Mouse (Mus musculus): ENCODE results near the gene S100a6. TPM values are rescaled to one million over a fixed set of nuclear protein-coding genes. Genes with fewer than 3 reads are reported as not detected.

S100a6 gene
- polyA plus RNA-seq, 1 experiment: 3,458 TPM

DNA sequence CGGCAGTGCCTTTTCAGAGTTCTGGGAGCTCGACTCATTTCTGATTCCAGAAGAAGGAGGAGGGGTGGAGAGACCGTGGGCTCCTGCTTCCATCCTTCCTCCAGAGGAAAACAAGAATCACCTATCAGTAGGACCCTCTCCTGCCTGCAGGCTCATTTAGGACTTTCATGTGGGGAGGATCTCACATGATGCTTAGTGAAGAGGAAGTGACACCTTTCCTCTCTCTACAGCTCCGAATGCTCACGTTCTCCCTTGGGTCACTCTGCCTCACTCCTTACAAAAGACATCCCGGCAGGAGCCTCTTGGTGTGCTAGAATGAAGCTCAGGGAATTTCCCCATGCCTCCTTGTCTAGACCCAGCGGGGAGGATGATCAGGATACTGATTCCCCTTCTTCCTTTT, 8.9 kb downstream of the S100a6 start:
- peaks cover 7% of the 10 kb centered on the region; the same call in 1 of the 2 replicates for H3K4me1 ChIP-seq (ENCODE audit: control insufficient read depth, insufficient read depth, low read length)
- no peak overlapping the region for H3K27ac ChIP-seq (ENCODE audit: insufficient read depth, low read length)
- no peak overlapping the region for H3K4me3 ChIP-seq (ENCODE audit: insufficient read depth, low read length)
- no peak for TF ChIP-seq CTCF (IDR thresholded peaks at IDR 0.05; ENCODE audit: borderline replicate concordance, insufficient read depth, low read length)
- TF ChIP-seq POLR2A (IDR thresholded peaks at IDR 0.05; ENCODE audit: low read depth, low read length): no peak

DNA sequence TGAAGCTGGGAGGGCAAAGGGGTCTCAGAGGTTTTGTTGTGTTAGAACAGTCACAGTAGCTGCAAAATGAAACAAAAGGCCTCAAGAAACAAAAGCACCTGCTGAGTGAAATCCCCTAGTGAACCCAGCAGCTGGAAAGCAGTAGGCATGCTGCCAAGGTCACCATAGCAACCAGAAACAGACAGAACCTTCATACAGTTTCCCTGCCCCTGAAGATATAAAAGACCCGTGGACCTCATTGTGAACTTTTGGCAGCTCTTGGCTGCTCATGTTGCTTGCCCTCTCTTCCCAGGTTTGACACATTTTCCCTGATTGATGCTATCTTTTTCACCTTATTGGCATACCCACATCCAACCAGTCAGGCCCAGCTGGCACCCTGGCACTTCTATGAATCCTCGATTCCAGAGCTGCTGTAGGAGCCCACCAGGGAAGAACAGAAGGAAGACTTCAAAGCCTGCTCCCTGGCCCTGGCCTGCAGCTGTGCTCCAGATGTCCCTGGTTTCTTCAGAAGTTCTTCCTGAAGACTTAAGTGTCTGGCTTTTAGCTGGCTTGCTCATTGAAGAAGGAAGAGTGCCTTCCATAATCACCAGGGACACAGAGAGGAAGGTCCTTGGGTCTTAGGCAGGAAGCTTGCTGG, 10.9 kb downstream of the S100a6 start:
- Histone ChIP-seq H3K4me1 (ENCODE audit: control insufficient read depth, insufficient read depth, low read length) (peaks cover 7% of the 10 kb centered on the region; the same call in 1 of the 2 replicates), H3K4me3 (ENCODE audit: insufficient read depth, low read length) (no peak overlapping the region), H3K27ac (ENCODE audit: insufficient read depth, low read length) (no peak overlapping the region)
- TF ChIP-seq POLR2A (IDR thresholded peaks at IDR 0.05; ENCODE audit: low read depth, low read length): no peak
- no peak for TF ChIP-seq CTCF (IDR thresholded peaks at IDR 0.05; ENCODE audit: borderline replicate concordance, insufficient read depth, low read length)

DNA sequence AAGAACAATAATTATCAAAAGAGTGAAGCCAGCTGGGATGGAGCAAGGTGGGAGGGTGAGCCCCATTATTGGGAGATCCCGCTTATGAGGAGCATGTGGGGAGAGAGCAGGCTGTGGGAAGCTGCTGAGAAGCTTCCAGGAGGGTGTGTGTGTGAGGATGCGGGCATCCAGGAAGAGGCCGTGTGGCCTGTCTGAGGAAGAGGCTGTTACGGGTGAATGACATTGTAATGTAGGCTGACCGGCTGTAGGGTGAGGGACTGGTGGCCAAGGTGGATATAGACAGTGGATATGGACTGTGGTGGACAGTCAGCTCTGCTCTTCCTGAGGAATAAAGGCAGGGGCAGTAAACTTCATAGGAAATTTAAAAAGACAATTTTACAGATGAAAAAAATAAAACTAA, 12.8 kb downstream of the S100a6 start:
- Histone ChIP-seq H3K4me1 (ENCODE audit: control insufficient read depth, insufficient read depth, low read length) (peaks cover 7% of the 10 kb centered on the region; the same call in 1 of the 2 replicates), H3K4me3 (ENCODE audit: insufficient read depth, low read length) (no peak overlapping the region), H3K27ac (ENCODE audit: insufficient read depth, low read length) (no peak overlapping the region)
- TF ChIP-seq CTCF (IDR thresholded peaks at IDR 0.05; ENCODE audit: borderline replicate concordance, insufficient read depth, low read length) (no peak), POLR2A (IDR thresholded peaks at IDR 0.05; ENCODE audit: low read depth, low read length) (no peak)

DNA sequence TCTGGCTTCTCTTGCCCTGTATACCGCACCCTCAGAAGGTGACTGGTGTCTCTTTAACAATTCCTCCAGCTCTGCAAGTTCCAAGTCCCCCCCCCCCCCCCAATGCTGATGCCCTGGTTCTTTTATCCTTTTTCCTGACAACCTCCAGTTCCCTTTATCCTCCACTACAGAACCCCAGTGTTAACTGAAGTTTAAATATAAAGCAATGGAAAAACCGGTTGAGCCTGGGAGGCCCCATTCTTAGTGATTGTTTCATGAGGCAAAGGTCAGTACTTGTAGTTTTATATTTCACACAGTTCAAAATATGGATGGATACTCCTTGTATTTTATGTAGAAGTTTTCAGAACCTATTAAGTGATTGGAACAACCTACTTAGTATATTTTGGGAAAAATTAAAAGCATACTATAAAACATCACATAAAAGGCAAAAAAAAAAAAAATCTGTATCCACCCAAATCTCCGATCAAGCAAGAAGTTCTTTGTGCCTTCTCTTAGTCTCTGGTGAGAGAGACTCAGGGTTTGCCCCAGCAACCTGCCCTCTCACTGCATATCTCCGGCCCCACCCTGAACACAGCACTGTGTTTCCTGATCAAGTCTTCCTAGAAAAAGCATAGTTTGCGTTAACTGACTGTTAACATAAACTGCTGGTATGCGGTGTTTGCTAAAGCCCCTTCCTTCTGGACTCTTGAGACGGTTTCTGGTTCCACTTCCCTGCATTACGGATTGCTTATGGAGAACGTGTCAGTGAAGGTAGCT, 13.8 kb downstream of the S100a6 start:
- Histone ChIP-seq H3K27ac (ENCODE audit: insufficient read depth, low read length) (no peak overlapping the region), H3K4me3 (ENCODE audit: insufficient read depth, low read length) (no peak overlapping the region), H3K4me1 (ENCODE audit: control insufficient read depth, insufficient read depth, low read length) (peaks cover 3% of the 10 kb centered on the region; the same call in 1 of the 2 replicates)
- no peak for TF ChIP-seq CTCF (IDR thresholded peaks at IDR 0.05; ENCODE audit: borderline replicate concordance, insufficient read depth, low read length)
- no peak for TF ChIP-seq POLR2A (IDR thresholded peaks at IDR 0.05; ENCODE audit: low read depth, low read length)

DNA sequence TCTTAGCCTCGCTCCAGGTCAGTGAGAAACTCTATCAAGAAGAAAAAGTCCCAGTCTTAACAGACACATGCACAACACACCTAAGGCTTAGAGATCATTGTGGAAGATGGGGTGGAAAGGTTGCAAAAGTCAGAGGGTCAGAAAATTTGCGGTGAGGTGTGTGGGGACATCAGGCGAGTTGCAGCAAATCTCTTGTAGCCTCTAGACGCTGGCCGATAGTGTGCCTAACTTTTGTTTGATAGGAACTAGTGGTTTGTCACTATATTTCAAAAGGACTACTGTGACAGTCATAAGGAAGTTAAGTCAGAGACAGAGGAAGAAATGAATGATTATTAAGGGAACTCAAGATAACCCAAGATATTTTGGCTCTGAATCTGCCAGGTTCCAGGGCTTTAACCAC, 14.7 kb downstream of the S100a6 start:
- TF ChIP-seq POLR2A (IDR thresholded peaks at IDR 0.05; ENCODE audit: low read depth, low read length) (no peak), CTCF (IDR thresholded peaks at IDR 0.05; ENCODE audit: borderline replicate concordance, insufficient read depth, low read length) (no peak)
- no peak overlapping the region for H3K4me3 ChIP-seq (ENCODE audit: insufficient read depth, low read length)
- H3K27ac ChIP-seq (ENCODE audit: insufficient read depth, low read length): no peak overlapping the region
- 0 out of 2 replicates have a peak, but pooled peaks cover 1% of the 10 kb centered on the region for H3K4me1 ChIP-seq (ENCODE audit: control insufficient read depth, insufficient read depth, low read length)

DNA sequence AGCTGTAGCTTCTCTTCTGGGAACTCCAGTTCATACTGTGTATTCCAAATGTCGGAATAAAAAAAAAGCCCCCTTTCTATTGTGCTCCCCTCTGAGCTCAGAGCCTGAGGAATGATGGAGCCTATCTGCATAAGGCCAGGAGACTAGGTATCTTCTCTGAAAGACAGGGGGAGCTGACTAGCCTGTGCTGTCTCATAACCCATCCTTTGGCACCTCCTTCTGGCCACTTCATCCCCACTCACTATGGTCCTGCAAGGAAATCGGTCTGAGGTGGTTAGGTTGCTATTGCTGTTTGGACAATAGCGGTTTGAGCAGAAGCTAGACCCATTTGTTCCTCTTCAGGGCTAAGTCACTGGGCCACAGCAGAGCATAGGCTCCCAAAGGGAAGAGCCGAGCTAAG, 15.1 kb downstream of the S100a6 start:
- H3K27ac ChIP-seq (ENCODE audit: insufficient read depth, low read length): no peak overlapping the region
- H3K4me1 ChIP-seq (ENCODE audit: control insufficient read depth, insufficient read depth, low read length): 0 out of 2 replicates have a peak, but pooled peaks cover 1% of the 10 kb centered on the region
- H3K4me3 ChIP-seq (ENCODE audit: insufficient read depth, low read length): no peak overlapping the region
- peak; percentile 83 for TF ChIP-seq CTCF (IDR thresholded peaks at IDR 0.05; ENCODE audit: borderline replicate concordance, insufficient read depth, low read length)
- TF ChIP-seq POLR2A (IDR thresholded peaks at IDR 0.05; ENCODE audit: low read depth, low read length): no peak

DNA sequence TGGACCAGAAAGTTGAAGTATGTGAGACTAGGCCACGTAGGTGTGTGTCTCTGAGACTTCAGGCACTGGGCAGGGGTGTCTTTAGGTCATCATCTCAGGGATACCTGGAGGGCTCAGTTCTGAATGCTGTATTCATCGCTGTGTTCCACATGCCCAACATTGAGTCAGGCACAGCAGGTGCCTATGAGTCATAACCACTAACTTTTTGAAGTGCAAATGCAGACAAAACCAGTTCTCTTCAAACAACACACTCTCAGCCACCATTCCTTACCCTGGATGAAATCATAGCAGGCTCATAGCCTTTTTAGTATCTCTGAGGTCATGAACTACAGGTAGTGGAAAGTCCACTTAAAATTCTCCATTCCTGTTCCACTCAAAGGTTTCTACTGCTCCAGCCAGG, 16.6 kb downstream of the S100a6 start:
- no peak for TF ChIP-seq POLR2A (IDR thresholded peaks at IDR 0.05; ENCODE audit: low read depth, low read length)
- no peak for TF ChIP-seq CTCF (IDR thresholded peaks at IDR 0.05; ENCODE audit: borderline replicate concordance, insufficient read depth, low read length)
- no peak overlapping the region for H3K27ac ChIP-seq (ENCODE audit: insufficient read depth, low read length)
- no peaks in the 10 kb centered on the region for H3K4me1 ChIP-seq (ENCODE audit: control insufficient read depth, insufficient read depth, low read length)

DNA sequence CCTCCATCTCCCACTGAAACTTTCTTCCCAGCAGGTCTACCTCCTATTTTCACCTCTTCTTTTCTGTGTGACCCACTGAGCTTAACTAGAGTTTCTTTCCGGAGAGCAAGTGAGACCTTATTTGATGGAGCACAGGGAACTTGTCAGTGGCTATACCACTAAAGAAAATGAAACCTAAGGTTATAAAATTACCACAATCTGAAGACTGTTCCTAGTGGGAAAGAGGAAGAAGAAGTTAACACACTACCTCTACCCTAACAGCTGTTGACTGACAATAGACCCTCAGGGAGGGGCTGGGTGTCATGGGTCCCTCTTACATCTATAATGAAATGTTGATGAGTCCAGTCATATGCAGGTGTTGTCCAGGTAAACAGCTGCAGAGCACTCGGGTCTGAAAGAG, 19.3 kb downstream of the S100a6 start:
- no peak overlapping the region for H3K4me3 ChIP-seq (ENCODE audit: insufficient read depth, low read length)
- TF ChIP-seq CTCF (IDR thresholded peaks at IDR 0.05; ENCODE audit: borderline replicate concordance, insufficient read depth, low read length): no peak
- TF ChIP-seq POLR2A (IDR thresholded peaks at IDR 0.05; ENCODE audit: low read depth, low read length): no peak
- H3K27ac ChIP-seq (ENCODE audit: insufficient read depth, low read length): no peak overlapping the region
- no peaks in the 10 kb centered on the region for H3K4me1 ChIP-seq (ENCODE audit: control insufficient read depth, insufficient read depth, low read length)

More for the DNA sequence above, 16.6 kb downstream of the S100a6 start:
- no peak overlapping the region for H3K4me3 ChIP-seq (ENCODE audit: insufficient read depth, low read length)

DNA sequence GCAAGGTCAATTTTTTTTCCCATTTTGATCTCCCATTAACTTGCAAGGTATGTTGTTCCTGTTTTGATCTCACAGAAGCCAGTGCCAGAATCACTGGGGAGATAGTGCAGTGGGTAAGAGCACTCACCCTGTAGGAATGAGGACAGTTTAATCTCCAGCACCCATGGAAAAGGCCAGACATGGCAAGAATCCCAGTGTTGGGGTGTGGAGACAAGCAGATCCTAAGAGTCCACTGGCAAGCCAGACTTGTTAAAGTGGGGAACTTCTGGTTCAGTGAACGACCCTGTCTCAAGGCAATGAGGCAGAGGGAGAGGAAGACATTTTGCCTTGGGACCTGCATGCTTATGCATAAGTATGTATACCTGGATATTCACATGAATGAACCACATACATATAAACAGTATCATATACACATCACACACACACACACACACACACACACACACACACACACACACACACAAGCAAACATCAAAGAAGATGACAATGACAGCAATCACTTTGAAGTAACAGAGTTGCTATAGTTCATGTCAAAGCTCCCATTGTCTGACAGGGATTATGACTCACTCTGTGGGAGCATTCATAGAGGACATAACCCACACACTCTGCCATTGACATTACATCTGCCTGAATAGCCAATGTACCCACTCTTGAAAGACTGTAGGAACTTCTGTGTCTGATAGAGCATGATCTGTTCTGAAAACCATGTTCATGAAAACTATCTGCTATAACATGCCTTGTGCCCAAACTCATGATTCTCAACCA, 26.0 kb downstream of the S100a6 start:
- H3K27ac ChIP-seq (ENCODE audit: insufficient read depth, low read length): no peak overlapping the region
- no peaks in the 10 kb centered on the region for H3K4me1 ChIP-seq (ENCODE audit: control insufficient read depth, insufficient read depth, low read length)
- TF ChIP-seq CTCF (IDR thresholded peaks at IDR 0.05; ENCODE audit: borderline replicate concordance, insufficient read depth, low read length) (no peak), POLR2A (IDR thresholded peaks at IDR 0.05; ENCODE audit: low read depth, low read length) (no peak)
- H3K4me3 ChIP-seq (ENCODE audit: insufficient read depth, low read length): no peak overlapping the region

Data from embryonic fibroblast, embryonic 13.5 days (primary cell).